Mouse (Mus musculus): ENCODE results near the gene Ccin. TPM values are rescaled to one million over a fixed set of nuclear protein-coding genes. Genes with fewer than 3 reads are reported as not detected.

The Ccin gene
- polyA plus RNA-seq, 1 experiment from 2014 or later: not detected

GRCm38 (mm10) chr4:43971541-43972136 is 11.6 kb upstream of the Ccin start:
- no peaks in the 10 kb centered on the region for H3K9me3 ChIP-seq (ENCODE audit: low read length)
- TF ChIP-seq CTCF (IDR thresholded peaks at IDR 0.05; ENCODE audit: low read depth) (no peak), EP300 (IDR thresholded peaks at IDR 0.05; ENCODE audit: low read depth) (no peak)
- no peaks in the 10 kb centered on the region for H3K27me3 ChIP-seq (ENCODE audit: insufficient read depth, low read length)
- H3K9ac ChIP-seq (replicated peaks): peak overlapping the region; percentile 27; the same call in 1 of the 2 replicates
- H3K4me1 ChIP-seq (ENCODE audit: insufficient read depth): peaks cover 60% of the 10 kb centered on the region
- peaks cover 20% of the 10 kb centered on the region for H3K36me3 ChIP-seq (replicated peaks; ENCODE audit: insufficient read depth, low read length)
- no peak for DNase-seq
- WGBS (ENCODE audit: insufficient replicate concordance): 56% methylated on average over 9 of the region's 9 CpGs
- H3K4me3 ChIP-seq (ENCODE audit: low read depth, low read length): no peak overlapping the region
- peak overlapping the region; percentile 46 for H3K4me2 ChIP-seq (ENCODE audit: low read depth, low read length)
- no peak for ATAC-seq
- H3K27ac ChIP-seq (ENCODE audit: low read depth): peak overlapping the region; percentile 88

GRCm38 (mm10) chr4:43972137-43972591 is 11.1 kb upstream of the Ccin start:
- 3% methylated on average over 7 of the region's 8 CpGs for WGBS (ENCODE audit: insufficient replicate concordance)
- Histone ChIP-seq H3K27ac (ENCODE audit: low read depth) (peak overlapping the region; percentile 88), H3K4me2 (ENCODE audit: low read depth, low read length) (peak overlapping the region; percentile 46), H3K27me3 (ENCODE audit: insufficient read depth, low read length) (no peaks in the 10 kb centered on the region), H3K9ac (replicated peaks) (peak overlapping the region; percentile 27; the same call in 1 of the 2 replicates), H3K36me3 (replicated peaks; ENCODE audit: insufficient read depth, low read length) (peaks cover 20% of the 10 kb centered on the region), H3K4me1 (ENCODE audit: insufficient read depth) (peaks cover 54% of the 10 kb centered on the region), H3K9me3 (ENCODE audit: low read length) (no peaks in the 10 kb centered on the region), H3K4me3 (ENCODE audit: low read depth, low read length) (no peak overlapping the region)
- TF ChIP-seq CTCF (IDR thresholded peaks at IDR 0.05; ENCODE audit: low read depth): no peak
- TF ChIP-seq EP300 (IDR thresholded peaks at IDR 0.05; ENCODE audit: low read depth): peak; percentile 61
- DNase-seq: peak; percentile 89
- peak; percentile 61 for ATAC-seq

- TF ChIP-seq CTCF (IDR thresholded peaks at IDR 0.05; ENCODE audit: low read depth): no peak
- TF ChIP-seq EP300 (IDR thresholded peaks at IDR 0.05; ENCODE audit: low read depth): no peak; the same call in 1 of the 2 replicates
- H3K4me2 ChIP-seq (ENCODE audit: low read depth, low read length): peak overlapping the region; percentile 14; the same call in 1 of the 2 replicates
- no peaks in the 10 kb centered on the region for H3K27me3 ChIP-seq (ENCODE audit: insufficient read depth, low read length)
- H3K36me3 ChIP-seq (replicated peaks; ENCODE audit: insufficient read depth, low read length): peaks cover 18% of the 10 kb centered on the region
- H3K9ac ChIP-seq (replicated peaks): no peak overlapping the region
- DNase-seq (no peak), ATAC-seq (peak; percentile 10)
- H3K9me3 ChIP-seq (ENCODE audit: low read length): no peaks in the 10 kb centered on the region
- WGBS (ENCODE audit: insufficient replicate concordance): 32% methylated on average over 4 of the region's 4 CpGs
- peaks cover 46% of the 10 kb centered on the region for H3K4me1 ChIP-seq (ENCODE audit: insufficient read depth)
- H3K4me3 ChIP-seq (ENCODE audit: low read depth, low read length): no peak overlapping the region
- H3K27ac ChIP-seq (ENCODE audit: low read depth): peak overlapping the region; percentile 45
These were observed 9.7 kb upstream of the Ccin start for GRCm38 (mm10) chr4:43973526-43973981.

GRCm38 (mm10) chr4:43974914-43975616 is 8.2 kb upstream of the Ccin start:
- Histone ChIP-seq H3K27me3 (ENCODE audit: insufficient read depth, low read length) (no peaks in the 10 kb centered on the region), H3K4me3 (ENCODE audit: low read depth, low read length) (no peak overlapping the region), H3K36me3 (replicated peaks; ENCODE audit: insufficient read depth, low read length) (peaks cover 15% of the 10 kb centered on the region), H3K9ac (replicated peaks) (no peak overlapping the region), H3K9me3 (ENCODE audit: low read length) (no peaks in the 10 kb centered on the region), H3K27ac (ENCODE audit: low read depth) (peak overlapping the region; percentile 45), H3K4me2 (ENCODE audit: low read depth, low read length) (no peak overlapping the region), H3K4me1 (ENCODE audit: insufficient read depth) (peaks cover 49% of the 10 kb centered on the region)
- TF ChIP-seq CTCF (IDR thresholded peaks at IDR 0.05; ENCODE audit: low read depth): no peak
- 0 out of 2 replicates have a peak, but pooled peaks have one; percentile 25 for TF ChIP-seq EP300 (IDR thresholded peaks at IDR 0.05; ENCODE audit: low read depth)
- WGBS (ENCODE audit: insufficient replicate concordance): 44% methylated on average over 10 of the region's 10 CpGs
- ATAC-seq (peak; percentile 85), DNase-seq (no peak)

- Histone ChIP-seq H3K36me3 (replicated peaks; ENCODE audit: insufficient read depth, low read length) (peaks cover 5% of the 10 kb centered on the region; the same call in 1 of the 2 replicates), H3K4me1 (ENCODE audit: insufficient read depth) (peaks cover 49% of the 10 kb centered on the region), H3K9me3 (ENCODE audit: low read length) (no peaks in the 10 kb centered on the region), H3K9ac (replicated peaks) (no peak overlapping the region), H3K4me2 (ENCODE audit: low read depth, low read length) (no peak overlapping the region), H3K27me3 (ENCODE audit: insufficient read depth, low read length) (no peaks in the 10 kb centered on the region), H3K4me3 (ENCODE audit: low read depth, low read length) (no peak overlapping the region), H3K27ac (ENCODE audit: low read depth) (peak overlapping the region; percentile 46)
- TF ChIP-seq CTCF (IDR thresholded peaks at IDR 0.05; ENCODE audit: low read depth) (no peak), EP300 (IDR thresholded peaks at IDR 0.05; ENCODE audit: low read depth) (no peak)
- DNase-seq: no peak
- no peak for ATAC-seq
- 80% methylated on average over 6 of the region's 6 CpGs for WGBS (ENCODE audit: insufficient replicate concordance)
These were observed 7.0 kb upstream of the Ccin start for GRCm38 (mm10) chr4:43976223-43976740.

Data from liver, postnatal 0 days (tissue).